Mouse (Mus musculus): ENCODE measurements around the gene Itga11.

GRCm38 (mm10) chr9:62828662-62829086 lies 151.0 kb downstream of the Itga11 start:
- TF ChIP-seq CTCF (conservative IDR thresholded peaks at IDR 0.05; ENCODE audit: low read length) (peak; percentile 52), NANOG (IDR thresholded peaks at IDR 0.05; ENCODE audit: borderline replicate concordance, low read length) (no peak)

All from E14TG2a.4 (cell line).